Mouse (Mus musculus): Measurements from ENCODE around the gene Smok2a. TPM values are rescaled to one million over a fixed set of nuclear protein-coding genes. Genes with fewer than 3 reads are reported as not detected.
"Not testable (repeated sequence)": the region's sequence is repeated elsewhere in the genome, so short reads cannot be mapped to it uniquely, and the experiment has no call there.

Gene Smok2a
- polyA plus RNA-seq (2014; fragmentation: Nextera tagmentation; extraction: Ambion mirVana) = not detected in 2 replicates

DNA sequence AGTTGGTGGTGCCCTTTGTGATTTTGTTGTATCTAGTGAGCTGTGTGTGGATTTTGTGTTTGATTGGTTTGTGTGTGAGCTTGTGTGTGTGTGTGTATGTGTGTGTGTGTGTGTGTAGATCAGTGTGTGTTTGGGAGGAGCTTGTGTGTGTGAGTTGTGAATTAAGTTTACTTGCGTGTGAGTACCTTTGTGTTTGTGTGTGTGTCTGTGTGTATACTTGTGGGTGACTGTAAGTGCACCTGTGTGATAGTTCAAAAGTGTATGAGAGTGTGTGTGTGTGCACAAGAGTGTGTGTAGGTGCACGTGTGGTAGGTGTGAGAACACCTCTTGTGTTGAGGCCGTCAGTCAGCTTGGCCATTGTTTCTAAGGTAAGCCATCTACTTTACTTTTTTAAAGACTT, at the start of gene Smok2a:
TSS of gene Smok2a (plus strand) at position 301 of the 400 bp plus-strand sequence.
- Histone ChIP-seq H3K4me3 (ENCODE audit: control insufficient read depth in 1 of 2, insufficient read depth in 1 of 2, low read depth in 1 of 2, low read length in 2 of 2) (no peak within 1 kb of the TSS), H3K27me3 (ENCODE audit: control insufficient read depth, insufficient read depth, low read length) (no peaks in the 10 kb centered on the region), H3K27ac (replicated peaks in 1 of 2; ENCODE audit: control insufficient read depth in 1 of 2, insufficient read depth in 1 of 2, low read depth in 2 of 2, low read length in 2 of 2) (no peak within 1 kb of the TSS), H3K36me3 (ENCODE audit: control insufficient read depth, insufficient read depth, low read length) (no peaks in the 10 kb centered on the region), H3K4me1 (ENCODE audit: control insufficient read depth in 2 of 2, insufficient read depth in 2 of 2, low read length in 2 of 2) (no peaks in the 10 kb centered on the region), H3K4me2 (ENCODE audit: low read length) (no peak within 1 kb of the TSS), H3K9ac (ENCODE audit: low read length) (no peak within 1 kb of the TSS), H3K9me3 (ENCODE audit: control insufficient read depth, low read length) (peaks cover 86% of the 10 kb centered on the region)
- ATAC-seq (ENCODE audit: insufficient number of reproducible peaks, insufficient read depth, low FRiP score, low read depth) = no peak
- 70% methylated on average over 3 of the region's 3 CpGs for WGBS

DNA sequence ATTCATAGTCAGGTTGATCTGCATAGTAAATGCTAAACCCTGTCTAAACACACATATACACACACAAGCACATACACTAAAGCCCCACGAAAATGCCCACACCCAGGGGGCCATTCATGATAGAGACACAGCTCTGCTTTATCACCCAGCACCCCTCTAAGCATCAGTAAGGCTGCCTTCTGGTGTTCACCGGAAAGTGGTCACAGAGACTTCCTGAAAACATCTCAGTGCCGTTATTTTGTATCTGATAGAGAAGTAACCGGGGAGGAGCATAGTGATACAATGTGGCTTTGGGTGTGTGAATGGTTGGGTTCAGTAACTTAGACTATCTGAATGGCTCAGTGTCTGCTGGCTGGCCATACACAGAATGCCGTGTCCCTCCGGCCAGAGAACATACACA, 47.4 kb upstream of the Smok2a start:
- 80% methylated on average over 6 of the region's 6 CpGs for WGBS
- ATAC-seq (ENCODE audit: insufficient number of reproducible peaks, insufficient read depth, low FRiP score, low read depth); H3K4me1 ChIP-seq (ENCODE audit: control insufficient read depth in 2 of 2, insufficient read depth in 2 of 2, low read length in 2 of 2); H3K4me2 ChIP-seq (ENCODE audit: low read length); H3K27me3 ChIP-seq (ENCODE audit: control insufficient read depth, insufficient read depth, low read length); H3K36me3 ChIP-seq (ENCODE audit: control insufficient read depth, insufficient read depth, low read length); H3K9me3 ChIP-seq (ENCODE audit: control insufficient read depth, low read length); H3K9ac ChIP-seq (ENCODE audit: low read length); H3K27ac ChIP-seq (replicated peaks in 1 of 2; ENCODE audit: control insufficient read depth in 1 of 2, insufficient read depth in 1 of 2, low read depth in 2 of 2, low read length in 2 of 2); H3K4me3 ChIP-seq (ENCODE audit: control insufficient read depth in 1 of 2, insufficient read depth in 1 of 2, low read depth in 1 of 2, low read length in 2 of 2): not testable (repeated sequence)

GRCm38 (mm10) chr17:13174029-13174428, 47.0 kb upstream of the Smok2a start:
- H3K9me3 ChIP-seq (ENCODE audit: control insufficient read depth, low read length); H3K4me2 ChIP-seq (ENCODE audit: low read length); H3K4me3 ChIP-seq (ENCODE audit: control insufficient read depth in 1 of 2, insufficient read depth in 1 of 2, low read depth in 1 of 2, low read length in 2 of 2); ATAC-seq (ENCODE audit: insufficient number of reproducible peaks, insufficient read depth, low FRiP score, low read depth); H3K27me3 ChIP-seq (ENCODE audit: control insufficient read depth, insufficient read depth, low read length); H3K9ac ChIP-seq (ENCODE audit: low read length); H3K4me1 ChIP-seq (ENCODE audit: control insufficient read depth in 2 of 2, insufficient read depth in 2 of 2, low read length in 2 of 2); H3K36me3 ChIP-seq (ENCODE audit: control insufficient read depth, insufficient read depth, low read length); H3K27ac ChIP-seq (replicated peaks in 1 of 2; ENCODE audit: control insufficient read depth in 1 of 2, insufficient read depth in 1 of 2, low read depth in 2 of 2, low read length in 2 of 2): not testable (repeated sequence)
- WGBS = 46% methylated on average over 1 of the region's 3 CpGs

GRCm38 (mm10) chr17:13175609-13176008, 45.4 kb upstream of the Smok2a start:
- not testable (repeated sequence) for H3K27me3 ChIP-seq (ENCODE audit: control insufficient read depth, insufficient read depth, low read length); H3K4me3 ChIP-seq (ENCODE audit: control insufficient read depth in 1 of 2, insufficient read depth in 1 of 2, low read depth in 1 of 2, low read length in 2 of 2); H3K27ac ChIP-seq (replicated peaks in 1 of 2; ENCODE audit: control insufficient read depth in 1 of 2, insufficient read depth in 1 of 2, low read depth in 2 of 2, low read length in 2 of 2); ATAC-seq (ENCODE audit: insufficient number of reproducible peaks, insufficient read depth, low FRiP score, low read depth); H3K36me3 ChIP-seq (ENCODE audit: control insufficient read depth, insufficient read depth, low read length); H3K9ac ChIP-seq (ENCODE audit: low read length); H3K9me3 ChIP-seq (ENCODE audit: control insufficient read depth, low read length); H3K4me2 ChIP-seq (ENCODE audit: low read length); H3K4me1 ChIP-seq (ENCODE audit: control insufficient read depth in 2 of 2, insufficient read depth in 2 of 2, low read length in 2 of 2)
- WGBS = no CpG with 5 or more reads among the region's 1 CpGs

DNA sequence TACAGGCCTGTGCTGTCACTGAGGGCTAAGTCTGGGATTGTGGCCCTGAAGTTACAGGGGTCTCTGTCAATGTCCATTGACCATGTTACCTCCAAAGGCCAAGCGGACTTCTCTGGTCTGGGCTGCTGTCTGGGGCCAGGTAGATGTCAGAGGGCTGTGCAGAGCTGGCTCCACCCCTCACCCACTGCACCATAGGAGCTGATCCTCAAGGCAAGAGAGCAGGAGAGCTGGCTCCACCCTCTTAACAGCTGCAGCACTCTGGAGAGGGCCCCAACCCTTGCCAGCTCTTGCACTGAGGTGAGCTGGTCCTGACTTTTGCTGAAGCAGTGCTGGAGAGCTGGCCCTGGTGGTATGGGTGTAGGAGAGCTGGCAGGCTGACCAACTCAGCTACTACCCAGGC, 43.2 kb upstream of the Smok2a start:
- not testable (repeated sequence) for H3K27ac ChIP-seq (replicated peaks in 1 of 2; ENCODE audit: control insufficient read depth in 1 of 2, insufficient read depth in 1 of 2, low read depth in 2 of 2, low read length in 2 of 2); H3K9ac ChIP-seq (ENCODE audit: low read length); H3K4me1 ChIP-seq (ENCODE audit: control insufficient read depth in 2 of 2, insufficient read depth in 2 of 2, low read length in 2 of 2); H3K4me3 ChIP-seq (ENCODE audit: control insufficient read depth in 1 of 2, insufficient read depth in 1 of 2, low read depth in 1 of 2, low read length in 2 of 2); H3K27me3 ChIP-seq (ENCODE audit: control insufficient read depth, insufficient read depth, low read length); H3K36me3 ChIP-seq (ENCODE audit: control insufficient read depth, insufficient read depth, low read length); H3K4me2 ChIP-seq (ENCODE audit: low read length)
- peaks cover 11% of the 10 kb centered on the region; the same call in 1 of the 2 replicates for H3K9me3 ChIP-seq (ENCODE audit: control insufficient read depth, low read length)
- WGBS = 38% methylated on average over 1 of the region's 1 CpGs
- 0 out of 2 replicates have a peak, but pooled peaks have one; percentile 19 for ATAC-seq (ENCODE audit: insufficient number of reproducible peaks, insufficient read depth, low FRiP score, low read depth)

GRCm38 (mm10) chr17:13179021-13179420, 42.0 kb upstream of the Smok2a start:
- 80% methylated on average over 4 of the region's 4 CpGs for WGBS
- peaks cover 14% of the 10 kb centered on the region for H3K9me3 ChIP-seq (ENCODE audit: control insufficient read depth, low read length)
- not testable (repeated sequence) for H3K27ac ChIP-seq (replicated peaks in 1 of 2; ENCODE audit: control insufficient read depth in 1 of 2, insufficient read depth in 1 of 2, low read depth in 2 of 2, low read length in 2 of 2)

GRCm38 (mm10) chr17:13180491-13180890, 40.5 kb upstream of the Smok2a start:
- H3K27me3 ChIP-seq (ENCODE audit: control insufficient read depth, insufficient read depth, low read length); H3K9ac ChIP-seq (ENCODE audit: low read length); H3K36me3 ChIP-seq (ENCODE audit: control insufficient read depth, insufficient read depth, low read length); H3K4me3 ChIP-seq (ENCODE audit: control insufficient read depth in 1 of 2, insufficient read depth in 1 of 2, low read depth in 1 of 2, low read length in 2 of 2); ATAC-seq (ENCODE audit: insufficient number of reproducible peaks, insufficient read depth, low FRiP score, low read depth); H3K4me1 ChIP-seq (ENCODE audit: control insufficient read depth in 2 of 2, insufficient read depth in 2 of 2, low read length in 2 of 2); H3K27ac ChIP-seq (replicated peaks in 1 of 2; ENCODE audit: control insufficient read depth in 1 of 2, insufficient read depth in 1 of 2, low read depth in 2 of 2, low read length in 2 of 2); H3K4me2 ChIP-seq (ENCODE audit: low read length): not testable (repeated sequence)
- WGBS = 84% methylated on average over 5 of the region's 5 CpGs
- H3K9me3 ChIP-seq (ENCODE audit: control insufficient read depth, low read length) = peaks cover 19% of the 10 kb centered on the region

More at GRCm38 (mm10) chr17:13179021-13179420, 42.0 kb upstream of the Smok2a start:
- ATAC-seq (ENCODE audit: insufficient number of reproducible peaks, insufficient read depth, low FRiP score, low read depth); H3K36me3 ChIP-seq (ENCODE audit: control insufficient read depth, insufficient read depth, low read length); H3K27me3 ChIP-seq (ENCODE audit: control insufficient read depth, insufficient read depth, low read length); H3K4me2 ChIP-seq (ENCODE audit: low read length); H3K9ac ChIP-seq (ENCODE audit: low read length); H3K4me3 ChIP-seq (ENCODE audit: control insufficient read depth in 1 of 2, insufficient read depth in 1 of 2, low read depth in 1 of 2, low read length in 2 of 2); H3K4me1 ChIP-seq (ENCODE audit: control insufficient read depth in 2 of 2, insufficient read depth in 2 of 2, low read length in 2 of 2): not testable (repeated sequence)

DNA sequence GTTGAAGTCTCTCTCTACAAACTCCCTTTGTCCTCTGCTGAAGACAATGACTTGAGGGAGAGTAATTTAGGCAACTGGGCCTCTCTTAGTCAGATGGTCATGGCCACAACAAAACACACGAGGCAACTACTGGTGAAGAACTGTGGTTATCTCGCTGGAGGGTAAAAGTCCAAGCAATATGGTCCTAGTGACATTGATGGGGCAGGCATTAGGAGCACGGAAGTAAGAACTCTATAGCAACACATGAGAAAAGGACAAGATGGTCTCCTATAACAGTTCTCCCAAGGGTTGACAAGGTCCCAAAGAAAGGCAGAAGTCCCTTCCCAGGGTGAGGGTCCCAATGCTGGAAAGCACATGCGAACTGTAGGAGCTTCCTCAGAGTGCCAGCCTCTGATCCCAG, 38.3 kb upstream of the Smok2a start:
- peaks cover 39% of the 10 kb centered on the region for H3K9me3 ChIP-seq (ENCODE audit: control insufficient read depth, low read length)
- H3K4me3 ChIP-seq (ENCODE audit: control insufficient read depth in 1 of 2, insufficient read depth in 1 of 2, low read depth in 1 of 2, low read length in 2 of 2); H3K27ac ChIP-seq (replicated peaks in 1 of 2; ENCODE audit: control insufficient read depth in 1 of 2, insufficient read depth in 1 of 2, low read depth in 2 of 2, low read length in 2 of 2); ATAC-seq (ENCODE audit: insufficient number of reproducible peaks, insufficient read depth, low FRiP score, low read depth); H3K27me3 ChIP-seq (ENCODE audit: control insufficient read depth, insufficient read depth, low read length); H3K36me3 ChIP-seq (ENCODE audit: control insufficient read depth, insufficient read depth, low read length); H3K4me2 ChIP-seq (ENCODE audit: low read length); H3K9ac ChIP-seq (ENCODE audit: low read length); H3K4me1 ChIP-seq (ENCODE audit: control insufficient read depth in 2 of 2, insufficient read depth in 2 of 2, low read length in 2 of 2): not testable (repeated sequence)
- WGBS = 46% methylated on average over 2 of the region's 4 CpGs
